Mouse (Mus musculus) gonadal fat pad, adult 2 months (tissue): ENCODE data around the gene Spaca5. TPM values are rescaled to one million over a fixed set of nuclear protein-coding genes. Genes with fewer than 3 reads are reported as not detected.

Source experiments
- DNase-seq: peaks from one replicate; pipeline ENCODE4 v3.0.0-alpha.2; 2012; ENCODE audit warnings: low read depth
- polyA plus RNA-seq: library from polyadenylated mRNA; depleted of rRNA; stranded (reverse); fragments of >200 nt; gene quantifications from 2 replicates; pipeline ENCODE4 v1.2.3, GENCODE M21; 2012; rRNA removed

The Spaca5 gene
- not detected in 2 replicates for polyA plus RNA-seq

- no peak for DNase-seq
Measured at GRCm38 (mm10) chrX:21068106-21068505, at the start of gene Spaca5. Gene Spaca5 (plus strand): TSS chrX:21068406.

- DNase-seq: no peak
Measured at GRCm38 (mm10) chrX:21061460-21061859, 6.7 kb upstream of the Spaca5 start.

- no peak for DNase-seq
Measured at GRCm38 (mm10) chrX:21061866-21062543, 6.2 kb upstream of the Spaca5 start, which contains the start of gene Zfp182. Gene Zfp182 (minus strand): TSS chrX:21062316.

GRCm38 (mm10) chrX:21062544-21062890 lies 5.7 kb upstream of the Spaca5 start:
- no peak for DNase-seq

- DNase-seq: no peak
Measured at GRCm38 (mm10) chrX:21088645-21088982, 20.4 kb downstream of the Spaca5 start.

- no peak for DNase-seq
Measured at GRCm38 (mm10) chrX:21088983-21089866, 21.0 kb downstream of the Spaca5 start, which contains the start of gene Zfp300. Gene Zfp300 (minus strand): TSS chrX:21089527.

GRCm38 (mm10) chrX:21089867-21090239 lies 21.6 kb downstream of the Spaca5 start:
- DNase-seq: no peak

GRCm38 (mm10) chrX:21115520-21115919 lies 47.3 kb downstream of the Spaca5 start, which contains the start of gene Ssxa1:
Gene Ssxa1 (plus strand): TSS chrX:21115820.
- DNase-seq: no peak

Other genes starting within 250 kb of the Spaca5 start
- 14.7 and 21.9 TPM in 2 replicates for gene Timp1, start 198.2 kb upstream of the Spaca5 start, polyA plus RNA-seq
- gene Syn1, start 147.4 kb upstream of the Spaca5 start, polyA plus RNA-seq: 0.18 and 0.20 TPM in 2 replicates
- 21.1 and 27.7 TPM in 2 replicates for gene Cfp, start 136.9 kb upstream of the Spaca5 start, polyA plus RNA-seq
- 13.5 and 16.2 TPM in 2 replicates for gene Elk1, start 117.8 kb upstream of the Spaca5 start, polyA plus RNA-seq
- 29.4 and 30.8 TPM in 2 replicates for gene Uxt, start 106.4 kb upstream of the Spaca5 start, polyA plus RNA-seq
- gene Zfp182, start 6.1 kb upstream of the Spaca5 start, polyA plus RNA-seq: 1.4 and 1.6 TPM in 2 replicates
- gene Zfp300, start 21.1 kb downstream of the Spaca5 start, polyA plus RNA-seq: 0.41 and 0.46 TPM in 2 replicates
- not detected in 2 replicates for gene Ssxa1, start 47.4 kb downstream of the Spaca5 start, polyA plus RNA-seq
- gene Gm21876, start 107.2 kb downstream of the Spaca5 start, polyA plus RNA-seq: not detected in 2 replicates